Mouse (Mus musculus): ENCODE results near the gene Mdm4. TPM values are rescaled to one million over a fixed set of nuclear protein-coding genes. Genes with fewer than 3 reads are reported as not detected.

Mdm4 gene
- total and polyA plus RNA-seq, 2 experiments from 2014 or later = 28.2 to 54.4 TPM

DNA sequence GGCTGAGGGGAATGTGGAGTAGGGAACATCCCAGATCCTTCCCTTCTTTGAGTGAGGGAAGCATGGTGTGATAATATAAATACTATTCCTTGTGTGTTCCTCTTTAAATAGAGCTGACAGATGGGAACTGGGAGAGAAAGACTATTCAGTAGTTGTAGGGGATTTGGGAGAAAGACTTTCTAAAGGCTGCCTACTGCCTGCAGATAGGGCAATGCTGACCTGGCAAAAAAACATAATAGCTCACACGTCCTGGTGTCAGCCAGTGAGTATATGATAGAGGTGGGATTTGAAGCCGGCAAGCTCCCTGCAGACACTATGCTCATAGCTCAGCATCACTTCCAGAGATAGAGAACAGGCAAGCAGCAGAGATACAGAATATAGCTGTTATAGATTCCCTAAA, 18.3 kb upstream of the Mdm4 start:
- Histone ChIP-seq H3K27ac (ENCODE audit: low read depth, low read length) (no peak overlapping the region), H3K4me3 (ENCODE audit: low read depth, low read length) (0 out of 2 replicates have a peak overlapping the region, but pooled peaks have one; percentile 5), H3K4me2 (ENCODE audit: low read depth, low read length, poor library complexity, severe bottlenecking) (peak overlapping the region; percentile 28; the same call in 1 of the 2 replicates), H3K4me1 (ENCODE audit: insufficient read depth, low read length) (peaks cover 14% of the 10 kb centered on the region; the same call in 1 of the 2 replicates), H3K36me3 (ENCODE audit: insufficient read depth, low read length) (no peaks in the 10 kb centered on the region), H3K9ac (replicated peaks; ENCODE audit: low read length, poor library complexity, severe bottlenecking) (0 out of 2 replicates have a peak overlapping the region, but pooled peaks have one; percentile 4), H3K27me3 (ENCODE audit: insufficient read depth, low read length) (no peaks in the 10 kb centered on the region), H3K9me3 (ENCODE audit: low read length) (no peaks in the 10 kb centered on the region)
- DNase-seq (ENCODE audit: low spot score) (no peak), ATAC-seq (ENCODE audit: low FRiP score) (no peak)
- 16% methylated on average over 2 of the region's 2 CpGs for WGBS
- no peak for TF ChIP-seq CTCF (IDR thresholded peaks at IDR 0.05)

DNA sequence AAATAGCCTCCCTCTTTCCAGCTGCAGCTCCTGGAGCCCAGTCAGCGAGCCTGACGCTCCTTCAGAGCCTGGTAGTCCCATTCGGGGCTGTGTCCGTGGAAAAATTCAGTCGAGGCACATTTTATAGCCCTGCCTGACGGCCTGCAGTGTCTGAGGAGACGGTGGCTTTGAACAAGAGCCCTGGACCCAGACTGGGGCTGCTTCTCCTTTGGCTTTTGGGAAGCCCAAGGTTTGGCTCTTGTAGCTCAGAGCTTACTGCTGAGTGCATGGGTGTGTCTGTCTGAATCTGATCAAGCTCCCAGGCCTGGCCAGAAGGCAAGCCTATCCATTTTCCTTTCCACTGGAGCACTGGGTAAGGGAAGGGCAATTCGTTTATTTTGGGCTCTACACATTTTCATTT, 17.2 kb upstream of the Mdm4 start:
- Histone ChIP-seq H3K4me2 (ENCODE audit: low read depth, low read length, poor library complexity, severe bottlenecking) (peak overlapping the region; percentile 72), H3K4me1 (ENCODE audit: insufficient read depth, low read length) (peaks cover 14% of the 10 kb centered on the region; the same call in 1 of the 2 replicates), H3K27ac (ENCODE audit: low read depth, low read length) (peak overlapping the region; percentile 97; the same call in 1 of the 2 replicates), H3K27me3 (ENCODE audit: insufficient read depth, low read length) (no peaks in the 10 kb centered on the region), H3K4me3 (ENCODE audit: low read depth, low read length) (peak overlapping the region; percentile 68), H3K9ac (replicated peaks; ENCODE audit: low read length, poor library complexity, severe bottlenecking) (peak overlapping the region; percentile 99), H3K9me3 (ENCODE audit: low read length) (no peaks in the 10 kb centered on the region), H3K36me3 (ENCODE audit: insufficient read depth, low read length) (no peaks in the 10 kb centered on the region)
- WGBS = 34% methylated on average over 8 of the region's 8 CpGs
- no peak for DNase-seq (ENCODE audit: low spot score)
- no peak for TF ChIP-seq CTCF (IDR thresholded peaks at IDR 0.05)
- no peak for ATAC-seq (ENCODE audit: low FRiP score)

DNA sequence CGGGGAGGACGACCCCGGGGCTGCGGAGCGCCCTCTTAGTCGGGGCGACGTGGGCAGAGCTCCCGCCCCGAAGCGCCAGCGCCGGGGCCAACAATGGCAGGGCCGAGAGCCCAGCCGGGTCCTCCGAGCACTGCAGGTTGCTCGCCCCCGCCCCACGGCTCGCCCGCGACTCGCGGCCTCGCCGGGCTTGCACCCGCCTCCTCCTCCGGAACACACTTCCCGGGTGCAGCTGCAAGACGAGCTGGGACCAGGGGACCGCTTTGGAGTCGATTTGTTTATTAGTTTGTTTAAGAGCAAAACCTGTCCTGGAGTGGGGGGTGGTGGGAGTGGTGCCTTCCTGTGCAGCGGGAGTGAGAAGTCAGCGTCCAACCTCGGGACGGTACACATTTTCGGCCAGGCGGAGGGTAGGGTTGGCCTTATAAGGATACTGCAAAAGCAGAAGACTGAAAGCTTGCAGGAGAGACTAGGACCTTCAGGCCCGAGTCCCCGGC, 16.1 kb upstream of the Mdm4 start:
- peak overlapping the region; percentile 97 for H3K27ac ChIP-seq (ENCODE audit: low read depth, low read length)
- no peaks in the 10 kb centered on the region for H3K9me3 ChIP-seq (ENCODE audit: low read length)
- WGBS = under 1% methylated on average over 28 of the region's 40 CpGs
- H3K9ac ChIP-seq (replicated peaks; ENCODE audit: low read length, poor library complexity, severe bottlenecking) = peak overlapping the region; percentile 99
- no peak for TF ChIP-seq CTCF (IDR thresholded peaks at IDR 0.05)
- H3K4me2 ChIP-seq (ENCODE audit: low read depth, low read length, poor library complexity, severe bottlenecking) = peak overlapping the region; percentile 72
- H3K4me3 ChIP-seq (ENCODE audit: low read depth, low read length) = peak overlapping the region; percentile 68
- DNase-seq (ENCODE audit: low spot score) (peak; percentile 50), ATAC-seq (ENCODE audit: low FRiP score) (peak; percentile 77)
- H3K27me3 ChIP-seq (ENCODE audit: insufficient read depth, low read length) = no peaks in the 10 kb centered on the region
- peaks cover 14% of the 10 kb centered on the region; the same call in 1 of the 2 replicates for H3K4me1 ChIP-seq (ENCODE audit: insufficient read depth, low read length)
- no peaks in the 10 kb centered on the region for H3K36me3 ChIP-seq (ENCODE audit: insufficient read depth, low read length)

DNA sequence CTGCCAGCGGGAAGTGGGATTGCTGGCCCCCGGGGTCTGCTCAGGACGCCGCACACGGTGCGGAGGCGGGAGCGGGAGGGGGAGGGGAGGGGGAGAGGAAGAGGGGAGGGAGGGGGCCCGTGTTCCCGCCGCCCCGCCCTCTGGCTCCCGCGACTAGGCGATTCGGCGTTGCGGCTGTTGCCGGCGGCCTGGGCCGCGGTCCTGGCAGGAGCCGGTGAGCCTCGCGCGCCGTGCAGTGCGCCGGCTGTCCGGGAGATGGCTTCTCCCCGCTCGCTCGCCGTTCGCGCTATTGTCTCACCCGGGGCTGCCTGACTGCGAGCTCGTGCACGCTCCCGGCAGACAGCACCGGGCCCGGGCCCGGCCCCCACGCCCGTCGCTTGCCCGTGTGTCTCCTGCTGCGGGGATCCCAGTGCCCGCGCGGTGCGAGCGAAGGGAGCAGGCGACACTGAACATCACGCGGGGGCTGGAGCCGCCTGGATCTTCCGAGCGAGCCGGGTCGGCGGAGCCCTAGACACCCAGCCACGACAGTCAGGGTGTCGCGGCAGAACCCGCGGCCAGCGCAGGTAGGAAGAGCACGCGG, 15.6 kb upstream of the Mdm4 start:
- H3K27ac ChIP-seq (ENCODE audit: low read depth, low read length) = peak overlapping the region; percentile 97
- H3K9ac ChIP-seq (replicated peaks; ENCODE audit: low read length, poor library complexity, severe bottlenecking) = peak overlapping the region; percentile 99
- under 1% methylated on average over 63 of the region's 71 CpGs for WGBS
- no peaks in the 10 kb centered on the region for H3K9me3 ChIP-seq (ENCODE audit: low read length)
- H3K36me3 ChIP-seq (ENCODE audit: insufficient read depth, low read length) = no peaks in the 10 kb centered on the region
- no peaks in the 10 kb centered on the region for H3K27me3 ChIP-seq (ENCODE audit: insufficient read depth, low read length)
- peak; percentile 48 for TF ChIP-seq CTCF (IDR thresholded peaks at IDR 0.05)
- ATAC-seq (ENCODE audit: low FRiP score) (peak; percentile 90), DNase-seq (ENCODE audit: low spot score) (peak; percentile 80)
- peaks cover 14% of the 10 kb centered on the region; the same call in 1 of the 2 replicates for H3K4me1 ChIP-seq (ENCODE audit: insufficient read depth, low read length)
- peak overlapping the region; percentile 68 for H3K4me3 ChIP-seq (ENCODE audit: low read depth, low read length)
- H3K4me2 ChIP-seq (ENCODE audit: low read depth, low read length, poor library complexity, severe bottlenecking) = peak overlapping the region; percentile 72

DNA sequence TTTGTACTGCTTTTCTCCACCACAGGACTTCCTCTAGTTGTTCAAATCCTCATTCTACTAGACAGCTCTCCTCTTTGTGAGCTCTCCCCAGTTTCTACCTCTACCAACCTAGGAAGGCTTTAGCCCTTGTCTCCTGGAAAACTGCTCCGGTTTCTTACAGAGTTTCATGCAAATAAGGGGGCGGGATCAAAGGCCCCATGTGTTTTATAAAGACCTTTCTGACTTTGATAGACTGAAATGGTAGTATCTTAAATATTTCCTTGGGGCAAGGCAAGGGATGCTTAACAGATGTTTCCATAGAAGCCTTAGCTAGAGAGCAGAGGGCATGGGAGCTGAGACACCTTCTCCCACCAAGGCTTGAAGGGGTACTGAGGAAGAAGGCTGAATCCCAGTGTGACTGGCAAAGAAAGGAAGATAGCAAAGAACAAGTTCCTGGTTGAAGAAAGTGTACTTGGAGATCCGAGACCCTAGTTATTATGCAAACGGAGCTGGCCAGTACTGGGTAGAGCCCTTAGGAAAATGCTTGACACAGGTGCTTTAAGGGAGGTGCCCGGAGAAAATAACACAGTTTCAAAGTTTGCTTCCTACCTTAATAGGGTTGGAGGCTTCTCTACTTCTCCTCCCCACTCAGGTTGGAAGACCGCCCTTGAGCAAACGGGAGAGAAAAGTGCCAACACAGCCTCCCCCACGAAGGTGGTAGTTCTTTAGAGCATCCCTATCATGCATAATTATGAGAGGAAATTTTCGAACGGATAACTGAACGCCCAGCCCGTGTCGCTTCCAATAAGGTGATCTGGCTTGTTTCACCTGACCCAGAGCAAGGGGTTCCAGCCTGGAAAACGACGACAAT, 14.9 kb upstream of the Mdm4 start, which contains the start of gene Pik3c2b:
Gene Pik3c2b, plus strand, starts transcription at position 657 of the 850 bp plus-strand sequence.
- peak within 1 kb of the TSS; percentile 68 for H3K4me3 ChIP-seq (ENCODE audit: low read depth, low read length)
- peak within 1 kb of the TSS; percentile 97 for H3K27ac ChIP-seq (ENCODE audit: low read depth, low read length)
- peak within 1 kb of the TSS; percentile 72 for H3K4me2 ChIP-seq (ENCODE audit: low read depth, low read length, poor library complexity, severe bottlenecking)
- ATAC-seq (ENCODE audit: low FRiP score) (no peak; the same call in 1 of the 2 replicates), DNase-seq (ENCODE audit: low spot score) (no peak)
- no peaks in the 10 kb centered on the region for H3K36me3 ChIP-seq (ENCODE audit: insufficient read depth, low read length)
- TF ChIP-seq CTCF (IDR thresholded peaks at IDR 0.05) = no peak
- H3K27me3 ChIP-seq (ENCODE audit: insufficient read depth, low read length) = no peaks in the 10 kb centered on the region
- no peaks in the 10 kb centered on the region for H3K9me3 ChIP-seq (ENCODE audit: low read length)
- H3K4me1 ChIP-seq (ENCODE audit: insufficient read depth, low read length) = peaks cover 14% of the 10 kb centered on the region; the same call in 1 of the 2 replicates
- H3K9ac ChIP-seq (replicated peaks; ENCODE audit: low read length, poor library complexity, severe bottlenecking) = peak within 1 kb of the TSS; percentile 99
- WGBS = 2% methylated on average over 15 of the region's 15 CpGs
